Mouse (Mus musculus): ENCODE results near the gene Wdr90.

DNA sequence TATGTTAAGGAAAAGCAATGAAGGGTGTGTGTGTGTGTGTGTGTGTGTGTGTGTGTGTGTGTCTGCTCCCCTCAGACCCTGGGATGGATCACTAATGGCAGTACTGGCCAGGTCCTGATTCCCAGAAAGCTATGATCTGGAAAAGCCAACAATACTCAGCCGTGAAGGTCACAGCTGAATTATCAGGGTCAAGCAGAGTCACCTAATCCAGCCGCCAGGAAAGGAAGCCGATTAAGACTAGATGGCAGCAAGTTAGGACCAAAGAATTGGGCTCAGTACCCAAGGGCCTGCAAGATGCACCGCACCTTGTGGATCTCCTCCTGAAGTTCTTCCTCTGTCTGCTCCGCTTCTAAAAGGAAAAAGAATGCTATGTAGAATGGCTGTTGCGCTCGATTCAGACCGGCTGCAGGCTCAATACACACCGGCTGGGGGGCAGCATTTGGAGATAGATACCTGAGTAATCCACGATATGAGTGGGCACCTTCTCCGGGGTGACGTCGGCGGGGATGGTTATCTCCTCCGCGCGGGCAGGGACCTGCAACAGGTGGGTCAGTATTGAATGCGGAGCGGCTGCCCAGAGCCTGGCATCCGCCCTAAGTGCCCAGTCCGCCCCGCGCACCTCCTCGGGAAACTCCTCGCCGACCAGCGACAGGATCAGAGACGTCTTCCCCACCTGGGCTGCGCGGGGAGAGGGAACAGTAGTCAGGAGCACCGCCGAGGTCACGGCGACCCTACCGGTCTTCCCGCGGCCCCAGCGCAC lies 17.5 kb downstream of the Wdr90 start:
- TF ChIP-seq CTCF (IDR thresholded peaks at IDR 0.05; ENCODE audit: low read depth, low read length) = no peak
- no peak for TF ChIP-seq POLR2A (IDR thresholded peaks at IDR 0.05; ENCODE audit: borderline replicate concordance, low read depth, low read length)
